Mouse (Mus musculus) left cerebral cortex, postnatal 36 days (tissue): Measurements from ENCODE around the gene Gm10192. TPM values are rescaled to one million over a fixed set of nuclear protein-coding genes. Genes with fewer than 3 reads are reported as not detected.
"Not testable (repeated sequence)": the region's sequence is repeated elsewhere in the genome, so short reads cannot be mapped to it uniquely, and the experiment has no call there.

Source experiments
- DNase-seq, 2 experiments: peaks; one replicate each; pipeline ENCODE4 v3.0.0; 2021 to 2022; ENCODE audit warnings: low spot score in 2 of 2, mixed read lengths in 1 of 2
- intact Hi-C: fragments of 180-260 bp; cut with DNase I; formaldehyde crosslinking; loops from one replicate; pipeline ENCODE4 v1.15.1; 2025
- total RNA-seq, 2 experiments: library from RNA; stranded (reverse); gene quantifications; 2 replicates each; pipeline ENCODE4 v1.2.3; 2021

The Gm10192 gene
- total RNA-seq: not detected

DNA sequence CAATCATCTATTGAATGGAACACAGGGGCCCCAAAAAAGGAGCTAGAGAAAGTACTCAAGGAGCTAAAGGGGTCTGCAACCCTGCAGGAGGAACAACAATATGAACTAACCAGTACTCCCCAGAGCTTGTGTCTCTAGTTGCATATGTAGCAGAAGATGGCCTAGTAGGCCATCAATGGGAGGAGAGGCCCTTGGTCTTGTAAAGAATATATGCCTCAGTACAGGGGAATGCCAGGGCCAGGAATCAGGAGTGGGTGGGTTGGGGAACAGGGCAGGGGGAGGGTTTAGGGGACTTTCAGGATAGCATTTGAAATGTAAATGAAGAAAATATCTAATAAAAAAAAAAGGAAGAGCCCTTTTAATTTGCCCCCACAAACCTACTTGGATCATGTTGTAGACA lies at the start of gene Gm10192:
Gene Gm10192 (minus strand): TSS at position 101 of the 400 bp plus-strand sequence.
- DNase-seq, intact Hi-C loops: not testable (repeated sequence)

DNA sequence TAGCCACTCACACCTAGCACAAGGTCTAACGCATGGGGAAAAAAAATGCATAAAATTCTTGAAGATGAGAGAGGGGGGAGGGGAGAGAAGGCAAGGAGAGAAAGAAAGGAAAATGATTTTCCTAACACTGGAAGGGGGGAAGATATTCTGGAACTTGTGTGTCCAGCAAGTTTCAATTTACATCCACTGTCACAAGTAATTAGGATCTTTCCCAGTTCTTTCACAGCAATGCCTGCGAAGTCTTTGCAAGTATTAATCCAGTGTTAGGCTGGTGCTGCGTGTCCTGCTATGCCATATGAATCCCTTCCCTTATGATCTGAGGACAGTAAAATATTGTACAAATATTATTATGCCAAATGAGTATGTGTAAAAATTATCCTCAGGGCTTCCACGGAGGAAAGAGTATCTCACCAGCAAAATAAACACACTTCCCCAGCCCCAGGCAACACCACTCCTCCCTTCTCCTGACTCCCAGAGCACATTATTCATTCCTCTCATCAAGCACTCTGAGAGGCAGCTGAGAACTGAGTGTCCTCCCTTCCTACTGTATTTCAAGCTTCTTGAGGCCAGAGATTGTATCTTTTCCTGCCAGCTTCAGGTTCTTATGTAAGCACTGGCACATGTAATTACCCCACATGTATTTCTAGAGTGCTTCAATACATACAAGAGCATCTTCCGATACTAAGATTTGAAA lies 47.6 kb upstream of the Gm10192 start:
- intact Hi-C loops: no loop called here
- DNase-seq: no peak

DNA sequence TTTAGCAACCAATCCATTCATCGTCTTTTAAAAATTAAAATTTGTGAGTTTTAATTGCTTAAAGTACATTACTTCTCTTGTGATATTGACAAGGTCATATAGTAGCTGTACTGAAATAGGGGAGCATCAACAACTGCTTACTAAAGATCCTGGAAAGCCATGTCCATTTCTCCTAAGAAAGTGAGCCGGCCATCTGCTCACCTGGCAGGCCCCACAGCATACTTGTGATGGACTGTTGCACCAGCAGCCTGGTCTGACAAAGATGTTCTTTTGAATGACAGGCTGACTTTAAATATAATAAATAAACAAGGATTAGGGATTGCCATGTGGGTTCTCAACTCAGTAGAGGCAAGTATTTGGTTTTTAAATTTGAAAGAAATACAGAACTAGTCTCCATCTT lies 36.7 kb upstream of the Gm10192 start:
- no peak for DNase-seq
- intact Hi-C loops: no loop called here

DNA sequence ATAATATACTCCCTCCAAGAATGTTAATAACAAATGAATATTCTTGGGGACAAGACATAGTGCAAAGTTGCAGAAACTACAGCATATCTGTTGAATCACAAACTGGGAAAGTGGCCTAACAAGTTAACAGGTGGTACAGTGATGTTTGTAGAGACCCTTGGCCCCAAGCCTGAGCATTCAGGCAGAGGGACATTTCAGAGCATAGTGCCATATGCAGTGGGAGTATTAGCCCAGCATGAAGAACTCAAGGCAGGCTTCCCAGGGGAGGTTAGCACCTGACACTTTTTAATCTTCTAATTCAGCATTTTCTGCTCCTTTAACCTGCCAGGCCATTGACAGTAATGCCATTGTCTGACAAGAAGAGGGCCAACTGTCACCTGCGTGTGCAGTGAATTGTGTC lies 34.9 kb upstream of the Gm10192 start:
- no peak for DNase-seq
- intact Hi-C loops: no loop called here

DNA sequence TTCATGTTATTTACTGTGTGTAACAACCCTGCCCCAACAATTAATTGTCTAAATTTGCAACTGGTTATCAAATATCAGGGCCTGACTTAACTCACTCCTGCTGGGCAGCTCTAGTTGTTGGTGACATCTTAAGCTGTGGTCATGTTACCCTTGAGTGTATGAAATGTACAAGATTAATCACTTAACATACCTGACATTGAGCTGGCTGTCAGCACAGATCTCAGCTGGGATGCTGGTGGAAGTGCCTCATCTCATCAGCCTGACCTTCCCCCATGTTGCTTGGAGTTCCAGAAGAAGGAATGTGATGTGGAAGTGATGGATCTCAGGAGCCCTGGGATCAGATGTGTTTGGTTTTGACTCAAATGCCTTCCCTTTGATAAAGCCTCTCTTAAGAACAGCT lies 29.5 kb upstream of the Gm10192 start:
- intact Hi-C loops: no loop called here

DNA sequence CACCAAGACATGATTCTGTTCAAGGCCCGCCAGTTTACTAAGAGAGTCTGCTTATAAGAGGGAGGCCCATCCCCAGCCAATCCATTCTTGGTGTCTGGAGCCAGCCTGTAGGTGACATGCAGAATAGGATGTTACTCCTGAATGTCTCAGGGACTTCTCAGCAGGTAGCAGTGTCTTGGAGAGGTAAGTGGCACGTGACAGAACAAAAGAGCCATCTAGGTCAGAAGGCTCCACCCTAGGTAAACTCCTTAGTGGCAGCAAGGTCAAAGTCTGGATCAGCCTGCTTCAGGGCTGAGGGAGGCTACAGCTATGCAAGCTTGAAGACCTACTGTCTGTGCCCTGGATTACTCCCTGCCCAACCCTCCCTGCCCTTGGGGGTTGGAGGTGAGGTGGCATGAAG lies 20.0 kb upstream of the Gm10192 start:
- DNase-seq, intact Hi-C loops: not testable (repeated sequence)

More for the DNA sequence above, 29.5 kb upstream of the Gm10192 start:
- DNase-seq: no peak

DNA sequence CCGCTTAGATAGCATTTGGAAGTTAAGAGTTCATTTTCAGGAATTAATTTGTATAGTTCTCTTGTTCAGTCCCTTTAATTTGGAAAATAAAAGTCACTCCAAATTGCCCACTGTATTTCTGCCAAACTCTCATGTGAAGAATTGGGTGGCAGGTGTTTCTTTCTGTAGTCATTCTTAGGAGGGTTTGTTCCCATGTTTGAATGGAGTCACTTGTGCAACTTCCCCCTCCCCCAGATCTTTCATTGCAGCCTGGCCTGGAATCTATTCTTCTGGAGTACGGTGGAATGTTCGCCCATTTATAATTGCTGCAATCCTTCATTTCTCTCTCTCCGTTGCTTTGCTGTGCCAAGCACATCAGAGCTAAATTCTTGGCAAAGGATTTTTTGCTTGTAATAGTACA lies 10.2 kb upstream of the Gm10192 start:
- no peak for DNase-seq
- intact Hi-C loops: no loop called here

DNA sequence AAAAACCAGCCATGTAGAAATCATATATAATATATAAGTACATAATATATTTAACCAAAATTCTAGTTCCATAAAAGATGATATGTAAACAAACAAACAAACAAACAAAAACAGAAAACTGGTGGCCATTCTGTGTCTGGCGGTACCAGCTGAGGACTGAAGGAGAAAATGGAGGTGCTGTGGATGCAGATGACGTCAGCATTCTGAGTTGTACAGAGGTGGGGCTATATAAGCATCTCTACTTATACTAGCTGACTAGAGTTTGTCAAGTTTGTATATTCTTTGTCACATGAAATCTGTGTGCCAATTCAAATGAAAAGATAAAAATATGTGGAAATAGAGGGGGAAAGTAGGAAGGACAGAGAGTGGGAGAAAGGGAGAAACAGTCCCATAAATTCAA lies 9.6 kb upstream of the Gm10192 start:
- intact Hi-C loops: no loop called here
- DNase-seq: no peak

DNA sequence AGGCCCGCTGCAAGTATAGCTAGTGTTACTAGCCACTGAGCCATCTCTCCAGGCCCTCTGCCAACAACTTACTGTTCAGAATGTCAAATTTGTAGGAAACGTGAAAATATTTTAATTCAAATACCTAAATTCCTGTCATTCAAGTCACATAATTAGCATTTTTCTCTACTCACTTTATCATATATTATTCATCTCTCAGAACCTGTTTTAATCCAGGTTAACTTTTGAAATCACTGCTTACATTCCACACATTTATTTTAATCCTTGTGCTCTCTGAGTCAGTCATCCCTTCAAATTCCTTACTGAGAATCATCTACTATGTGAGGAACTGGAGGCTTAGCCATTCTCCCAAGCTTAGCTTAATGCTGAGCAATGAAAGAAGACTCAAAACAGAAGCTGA lies 2.6 kb downstream of the Gm10192 start:
- intact Hi-C loops: no loop called here

DNA sequence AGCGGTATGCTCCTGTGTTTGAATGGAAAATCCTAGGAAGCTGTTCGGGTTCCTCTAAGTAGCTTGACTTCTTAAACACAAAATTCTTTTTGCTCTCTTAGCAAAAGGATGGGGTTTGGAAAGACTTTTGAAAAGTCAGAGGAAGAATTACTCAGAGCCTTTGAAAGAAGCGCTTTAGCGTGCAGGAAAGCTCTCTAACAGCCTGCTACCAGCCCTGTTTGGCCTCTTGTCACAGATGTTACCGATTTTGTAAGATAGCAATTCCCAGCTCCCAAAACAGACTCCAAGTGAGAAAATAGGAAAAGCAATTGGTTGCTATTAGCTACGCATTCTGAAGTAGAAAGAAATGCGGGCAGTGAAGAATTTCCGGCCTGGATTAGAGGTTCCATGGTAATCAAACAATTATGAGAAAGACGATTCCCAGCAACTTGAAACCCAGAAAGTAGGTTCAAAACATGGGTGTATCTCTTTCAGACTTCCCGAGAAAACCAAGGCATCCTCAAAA lies 26.1 kb downstream of the Gm10192 start:
- DNase-seq: no peak
- intact Hi-C loops: no loop called here

More for the DNA sequence above, 2.6 kb downstream of the Gm10192 start:
- no peak for DNase-seq

DNA sequence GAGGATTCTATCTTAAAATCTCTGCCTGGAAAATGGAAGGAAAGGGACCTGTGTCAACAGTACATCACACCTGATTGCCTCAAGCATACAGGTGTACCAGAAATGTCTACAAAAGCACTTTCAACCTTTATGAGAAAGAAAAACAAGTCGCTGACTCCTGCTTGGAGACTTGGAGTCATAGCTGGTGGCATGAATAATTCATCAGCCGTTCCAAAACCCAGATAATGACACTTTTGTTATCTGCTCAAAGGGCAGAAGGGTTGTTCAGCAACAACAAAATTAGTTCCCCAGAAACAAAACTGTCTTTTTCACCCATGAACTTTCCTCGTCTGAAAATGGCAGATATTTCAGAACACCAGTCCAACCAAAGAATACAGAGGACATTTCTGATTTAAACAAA lies 26.9 kb downstream of the Gm10192 start:
- intact Hi-C loops: no loop called here
- no peak for DNase-seq

DNA sequence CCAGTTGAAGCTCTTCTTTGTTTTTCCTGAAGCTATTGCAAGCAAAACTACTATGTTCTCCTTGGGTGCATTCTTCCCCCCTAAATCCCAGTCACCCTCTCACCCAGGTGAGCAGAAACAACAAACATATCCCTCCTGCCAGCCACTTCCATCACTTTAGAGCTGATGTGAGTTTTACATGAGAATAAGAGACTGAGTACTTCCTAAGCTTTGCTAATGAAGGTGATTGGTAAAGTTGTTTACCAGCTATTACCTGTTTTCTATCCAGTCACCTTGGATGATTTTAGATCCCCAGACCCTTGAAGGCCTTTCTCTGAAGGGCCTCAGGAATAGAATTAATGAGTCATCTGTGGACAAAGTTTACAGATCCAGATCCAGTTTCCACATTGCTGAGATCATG lies 29.4 kb downstream of the Gm10192 start:
- no peak for DNase-seq
- intact Hi-C loops: no loop called here

DNA sequence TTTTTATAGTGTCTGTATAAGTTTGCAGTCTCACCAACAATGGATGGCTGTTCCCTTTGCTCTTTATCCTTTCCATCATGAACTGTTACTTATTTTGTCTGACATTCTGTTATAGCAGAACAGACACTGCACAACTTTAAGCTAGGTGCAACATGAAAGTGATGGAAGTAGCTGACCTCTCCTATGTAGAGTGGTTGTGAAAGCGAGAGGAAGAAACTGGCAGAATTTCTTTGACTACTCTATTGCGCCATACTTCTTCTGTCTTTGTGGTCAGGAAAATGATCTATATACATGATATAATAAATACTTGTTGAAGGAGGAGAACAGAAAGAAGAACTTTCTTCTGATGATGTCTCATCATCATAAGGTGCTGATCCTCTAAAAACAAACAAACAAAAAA lies 40.5 kb downstream of the Gm10192 start:
- DNase-seq: no peak
- intact Hi-C loops: no loop called here
